Mouse (Mus musculus) hindbrain, embryonic 10.5 days (tissue): Measurements from ENCODE around the gene Cabcoco1. TPM values are rescaled to one million over a fixed set of nuclear protein-coding genes. Genes with fewer than 3 reads are reported as not detected.

Experiments
- DNase-seq: peaks from one replicate; pipeline ENCODE4 v3.0.0-alpha.2; 2017; ENCODE audit warnings: low spot score
- H3K27ac ChIP-seq: fragments of 300-500 bp; sonication (generic); 2 replicates; pipeline ENCODE4 v1.5.1; 2016; ENCODE audit warnings: mild to moderate bottlenecking, moderate library complexity
- H3K27me3 ChIP-seq: fragments of 300-500 bp; sonication (generic); 2 replicates; pipeline ENCODE4 v1.6.1; 2016; ENCODE audit warnings: mild to moderate bottlenecking; ENCODE audit not compliant: poor library complexity, insufficient read depth, severe bottlenecking
- H3K36me3 ChIP-seq: fragments of 300-500 bp; sonication (generic); 2 replicates; pipeline ENCODE4 v1.6.1; 2016; ENCODE audit warnings: mild to moderate bottlenecking, moderate library complexity
- H3K4me1 ChIP-seq: fragments of 300-500 bp; sonication (generic); replicated peaks from 2 replicates; pipeline ENCODE4 v1.6.1; 2016; ENCODE audit warnings: mild to moderate bottlenecking
- H3K4me3 ChIP-seq: fragments of 300-500 bp; sonication (generic); 2 replicates; pipeline ENCODE4 v1.5.1; 2016; ENCODE audit warnings: mild to moderate bottlenecking, moderate library complexity
- H3K9me3 ChIP-seq: fragments of 300-500 bp; sonication (generic); 2 replicates; pipeline ENCODE4 v1.6.1; 2016; ENCODE audit warnings: mild to moderate bottlenecking, moderate library complexity
- WGBS: fragments of 180-500 bp; shearing (Covaris S2); methylation state at CpG from one replicate; pipeline ENCODE4 v1.1.7; 2016; 5-methylcytosine and 5-hydroxymethylcytosine counted together
- polyA plus RNA-seq: library from polyadenylated mRNA; unstranded; fragments of >200 nt; fragmentation: Nextera tagmentation; extraction: Ambion mirVana; gene quantifications from 2 replicates; pipeline ENCODE4 v1.2.1, GENCODE M21; 2016

Cabcoco1 gene
- polyA plus RNA-seq, 1 experiment from 2014 or later = 0.71 TPM

DNA sequence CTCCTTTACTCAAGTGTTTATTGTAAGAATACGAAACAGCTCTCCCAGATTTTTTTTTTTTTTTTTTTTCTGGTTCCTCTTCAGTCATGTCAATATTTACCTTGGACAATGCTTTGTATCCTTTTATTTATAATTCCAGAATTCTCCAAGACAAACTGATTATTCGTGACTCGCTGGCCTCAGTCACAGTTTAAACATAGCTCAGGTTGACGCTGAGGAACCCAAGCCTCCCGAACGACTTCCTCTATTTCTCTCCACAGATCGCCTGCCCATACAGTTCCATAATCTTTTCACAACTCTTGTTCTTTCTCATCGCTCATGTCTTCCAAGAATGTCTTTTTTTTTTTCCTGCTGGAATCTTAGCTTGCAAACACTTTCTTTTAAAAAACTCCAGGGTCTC, 144.9 kb downstream of the Cabcoco1 start:
- H3K4me1 ChIP-seq = no peaks in the 10 kb centered on the region
- H3K4me3 ChIP-seq = no peak overlapping the region
- H3K27me3 ChIP-seq = no peaks in the 10 kb centered on the region
- no peak for DNase-seq
- H3K36me3 ChIP-seq = no peaks in the 10 kb centered on the region
- H3K9me3 ChIP-seq = peaks cover 8% of the 10 kb centered on the region; the same call in 1 of the 2 replicates
- 87% methylated on average over 8 of the region's 8 CpGs for WGBS
- H3K27ac ChIP-seq = no peak overlapping the region

DNA sequence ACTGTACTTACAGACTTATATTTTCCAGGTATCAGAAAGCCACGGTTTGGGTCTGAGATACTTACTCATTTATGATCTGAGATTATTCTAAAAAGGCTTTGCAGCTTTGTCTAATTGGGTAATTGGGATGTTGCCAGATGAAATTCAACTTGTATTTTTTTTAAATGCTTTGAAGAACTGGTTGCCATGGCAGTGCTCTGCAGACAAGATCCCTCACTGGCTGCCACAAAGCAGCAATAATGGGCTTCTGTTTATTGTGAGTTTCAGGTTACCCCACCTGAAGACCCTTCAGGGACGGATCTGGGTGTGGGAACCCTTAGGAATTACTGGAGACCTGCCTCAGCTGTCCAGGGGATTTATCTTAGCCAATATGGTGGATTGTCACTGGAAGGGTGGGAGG, 145.6 kb downstream of the Cabcoco1 start:
- no peak overlapping the region for H3K27ac ChIP-seq
- H3K4me3 ChIP-seq = no peak overlapping the region
- H3K36me3 ChIP-seq = no peaks in the 10 kb centered on the region
- H3K9me3 ChIP-seq = peaks cover 8% of the 10 kb centered on the region; the same call in 1 of the 2 replicates
- no peaks in the 10 kb centered on the region for H3K27me3 ChIP-seq
- no peaks in the 10 kb centered on the region for H3K4me1 ChIP-seq
- WGBS = 69% methylated on average over 2 of the region's 2 CpGs
- DNase-seq = no peak

DNA sequence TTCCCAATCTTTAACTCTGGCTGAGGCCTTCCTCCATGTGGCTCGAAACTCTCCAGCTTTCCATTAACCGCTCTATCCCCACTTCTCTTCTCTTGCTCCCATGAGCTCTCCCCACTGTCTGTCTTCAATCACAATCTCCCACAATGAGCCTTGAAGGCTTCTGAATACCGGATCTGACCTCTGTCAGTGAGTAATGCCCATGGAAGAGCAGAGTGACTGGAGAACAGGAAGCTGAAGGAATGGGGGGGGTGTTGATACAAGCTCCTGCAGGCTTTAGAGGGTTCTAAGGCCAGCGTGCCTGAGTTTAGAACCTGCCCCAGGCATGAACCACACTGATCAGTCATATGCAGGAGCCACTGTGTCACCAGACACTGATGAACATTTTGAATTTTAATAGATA, 150.1 kb downstream of the Cabcoco1 start:
- Histone ChIP-seq H3K9me3 (no peaks in the 10 kb centered on the region), H3K27ac (no peak overlapping the region), H3K27me3 (no peaks in the 10 kb centered on the region), H3K4me1 (no peaks in the 10 kb centered on the region), H3K4me3 (no peak overlapping the region), H3K36me3 (no peaks in the 10 kb centered on the region)
- no peak for DNase-seq
- 71% methylated on average over 4 of the region's 4 CpGs for WGBS

DNA sequence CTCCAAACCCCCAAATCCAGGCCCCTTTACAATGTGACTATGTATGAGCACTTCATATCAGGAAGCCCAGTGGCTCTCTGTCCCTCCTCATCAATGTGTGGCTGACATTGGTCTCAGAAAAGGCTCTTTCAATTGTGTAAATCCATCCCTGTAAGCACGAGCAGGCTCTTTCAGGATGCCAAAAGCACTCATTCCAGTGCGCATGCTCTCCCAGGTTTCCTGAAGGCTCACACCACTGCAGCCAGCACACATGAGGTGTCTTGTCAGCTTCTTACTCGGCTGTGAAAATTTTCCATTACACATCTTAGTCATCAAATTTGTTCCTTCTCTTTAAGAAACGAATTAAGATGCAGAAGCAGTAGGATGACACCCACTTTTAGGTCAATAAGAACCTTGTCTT, 152.9 kb downstream of the Cabcoco1 start:
- Histone ChIP-seq H3K4me3 (no peak overlapping the region), H3K27me3 (no peaks in the 10 kb centered on the region), H3K4me1 (no peaks in the 10 kb centered on the region), H3K36me3 (no peaks in the 10 kb centered on the region), H3K9me3 (no peaks in the 10 kb centered on the region), H3K27ac (no peak overlapping the region)
- DNase-seq = no peak
- 85% methylated on average over 4 of the region's 4 CpGs for WGBS

DNA sequence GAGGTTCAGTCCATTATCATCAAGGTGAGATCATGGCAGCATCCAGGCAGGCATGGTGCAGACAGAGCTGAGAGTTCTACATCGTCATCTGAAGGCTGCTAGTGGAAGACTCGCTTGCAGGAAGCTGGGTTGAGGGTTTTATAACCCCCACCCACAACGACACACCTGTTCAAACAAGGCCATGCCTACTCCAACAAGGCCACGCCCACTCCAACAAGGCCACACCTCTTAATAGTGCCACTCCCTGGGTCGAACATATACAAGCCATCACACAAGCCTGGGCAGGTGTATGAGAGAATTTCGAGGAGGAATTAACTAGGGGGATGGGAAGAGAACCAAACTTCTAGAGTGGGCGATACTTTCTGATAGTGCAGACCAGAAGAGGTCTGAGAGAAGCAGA, 153.6 kb downstream of the Cabcoco1 start:
- Histone ChIP-seq H3K9me3 (no peaks in the 10 kb centered on the region), H3K27ac (no peak overlapping the region), H3K4me3 (no peak overlapping the region), H3K27me3 (no peaks in the 10 kb centered on the region), H3K36me3 (no peaks in the 10 kb centered on the region), H3K4me1 (no peaks in the 10 kb centered on the region)
- DNase-seq = no peak
- 81% methylated on average over 7 of the region's 7 CpGs for WGBS

Other genes with a start within 250 kb of the Cabcoco1 start
- 2.7 and 5.0 TPM in 2 replicates for gene Tmem26, start 181.8 kb upstream of the Cabcoco1 start, polyA plus RNA-seq